Mouse (Mus musculus) CH12.LX (cell line): Measurements from ENCODE around the gene Gm29735. TPM values are rescaled to one million over a fixed set of nuclear protein-coding genes. Genes with fewer than 3 reads are reported as not detected.

Source experiments
- DNase-seq: peaks from one replicate; pipeline ENCODE4 v3.0.0-alpha.2; 2013; ENCODE audit errors: extremely low read depth
- H3K27ac ChIP-seq: 2 replicates; pipeline ENCODE4 v1.5.1; 2012; ENCODE audit warnings: low read depth, mild to moderate bottlenecking, control low read depth, moderate library complexity; ENCODE audit not compliant: insufficient read depth
- H3K27me3 ChIP-seq: replicated peaks from 2 replicates; pipeline ENCODE3; 2012; ENCODE audit warnings: inconsistent platforms
- H3K36me3 ChIP-seq, 2 experiments: replicated peaks in 1 of 2; 2 replicates each; pipeline versions ENCODE3 to v1.6.1; 2012; ENCODE audit warnings: inconsistent platforms in 1 of 2, low read length in 1 of 2, mild to moderate bottlenecking in 1 of 2, mixed read lengths in 1 of 2, moderate library complexity in 1 of 2; ENCODE audit not compliant: control insufficient read depth in 1 of 2, insufficient read depth in 1 of 2
- H3K4me1 ChIP-seq, 2 experiments: 2 replicates each; pipeline ENCODE4 v1.6.1; 2012; ENCODE audit warnings: inconsistent platforms in 1 of 2, moderate library complexity in 1 of 2; ENCODE audit not compliant: insufficient read depth in 2 of 2, control insufficient read depth in 1 of 2
- H3K4me2 ChIP-seq: 2 replicates; pipeline ENCODE4 v1.6.1; 2012; ENCODE audit warnings: low read depth, mild to moderate bottlenecking, control low read depth; ENCODE audit not compliant: poor library complexity, insufficient read depth, severe bottlenecking
- H3K4me3 ChIP-seq, 3 experiments: fragments of 150-350 bp in 1 of 3; sonication (generic) in 1 of 3; replicated peaks in 1 of 3; 2 replicates each; pipeline versions ENCODE3 to v1.5.1; 2011 to 2012; ENCODE audit warnings: low read depth in 2 of 3, low read length in 2 of 3, mild to moderate bottlenecking in 2 of 3, moderate library complexity in 2 of 3, control low read depth in 1 of 3, improper control_type of control experiment in 1 of 3, inconsistent platforms in 1 of 3, mixed read lengths in 1 of 3; ENCODE audit not compliant: poor library complexity in 1 of 3
- H3K79me2 ChIP-seq: replicated peaks from 2 replicates; pipeline ENCODE4 v1.6.1; 2012; ENCODE audit warnings: mild to moderate bottlenecking, moderate library complexity; ENCODE audit not compliant: control insufficient read depth, poor library complexity, insufficient read depth, severe bottlenecking; ENCODE audit errors: extremely low read depth
- H3K9ac ChIP-seq: 2 replicates; pipeline ENCODE4 v1.6.1; 2012; ENCODE audit warnings: low read depth, mild to moderate bottlenecking, control low read depth, moderate library complexity; ENCODE audit not compliant: insufficient read depth
- H3K9me3 ChIP-seq: replicated peaks from 2 replicates; pipeline ENCODE3; 2012; ENCODE audit warnings: low read length, inconsistent platforms, mixed read lengths
- CTCF ChIP-seq, 2 experiments: IDR thresholded peaks in 1 of 2; conservative IDR thresholded peaks in 1 of 2; 2 replicates each; pipeline ENCODE4 v1.5.1; 2011 to 2012; ENCODE audit warnings: low read depth in 2 of 2, low read length in 2 of 2, improper control_type of control experiment in 1 of 2, inconsistent platforms in 1 of 2, mild to moderate bottlenecking in 1 of 2, moderate library complexity in 1 of 2
- ELF1 ChIP-seq: IDR thresholded peaks from 2 replicates; pipeline ENCODE4 v1.6.1; 2014; ENCODE audit warnings: low read depth, mild to moderate bottlenecking, inconsistent platforms, low read length, improper control_type of control experiment
- EP300 ChIP-seq: IDR thresholded peaks from 2 replicates; pipeline ENCODE4 v1.6.1; 2011; ENCODE audit warnings: low read length, improper control_type of control experiment
- MXI1 ChIP-seq: IDR thresholded peaks from 2 replicates; pipeline ENCODE4 v1.6.1; 2011; ENCODE audit warnings: mild to moderate bottlenecking, low read depth, low read length, improper control_type of control experiment
- POLR2A ChIP-seq: IDR thresholded peaks from 2 replicates; pipeline ENCODE4 v1.6.1; 2011; ENCODE audit warnings: low read depth, mild to moderate bottlenecking, improper control_type of control experiment, low read length
- RAD21 ChIP-seq: IDR thresholded peaks from 2 replicates; pipeline ENCODE4 v1.6.1; 2011; ENCODE audit warnings: low read depth, mild to moderate bottlenecking, low read length, improper control_type of control experiment, moderate library complexity
- SMC3 ChIP-seq: IDR thresholded peaks from 2 replicates; pipeline ENCODE4 v1.6.1; 2011; ENCODE audit warnings: low read depth, low read length, improper control_type of control experiment
- dilution Hi-C: fragments of 300-500 bp; cut with MboI; formaldehyde crosslinking; loops from 2 replicates; pipeline ENCODE4 v1.14.3; 2020; ENCODE audit warnings: low sequenced_read_pairs; ENCODE audit not compliant: extremely low pct_unique_long_range_greater_than_20kb, extremely low pct_ligation_motif_present
- in situ Hi-C: fragments of 300-500 bp; cut with MboI; formaldehyde crosslinking; loops from 3 replicates; pipeline ENCODE4 v1.14.3; 2019; ENCODE audit warnings: low sequenced_read_pairs, low pct_ligation_motif_present, low pct_unique_long_range_greater_than_20kb, mixed read lengths
- polyA plus RNA-seq: library from polyadenylated mRNA; unstranded; fragments of >175 nt; gene quantifications from 2 replicates; pipeline ENCODE4 v1.2.1, GENCODE M21; 2012; ENCODE audit warnings: low read depth; ENCODE audit not compliant: insufficient read length
- total RNA-seq, 2 experiments: library from RNA; depleted of rRNA; stranded (reverse); fragments of 300-350 nt in 1 of 2; fragments of >200 nt in 1 of 2; gene quantifications; 2 replicates each; pipeline ENCODE4 v1.2.3; 2012 to 2014

Gm29735 gene
- total and polyA plus RNA-seq, 3 experiments: not detected

- TF ChIP-seq POLR2A (no peak), CTCF (conservative IDR thresholded peaks at IDR 0.05 in 1 of 2, IDR thresholded peaks at IDR 0.05 in 1 of 2; ENCODE audit: low read depth in 2 of 2, low read length in 2 of 2) (peak; percentile 14 to 64; a peak in 2 of 4 replicates), SMC3 (peak; percentile 35), ELF1 (no peak), MXI1 (no peak), RAD21 (peak; percentile 44), EP300 (no peak)
- H3K4me1 ChIP-seq: no peaks in the 10 kb centered on the region
- no peaks in the 10 kb centered on the region for H3K36me3 ChIP-seq
- in situ Hi-C loops (no loop called here), dilution Hi-C loops (no loop called here)
- H3K9me3 ChIP-seq: no peaks in the 10 kb centered on the region
- H3K79me2 ChIP-seq: no peaks in the 10 kb centered on the region
- no peak overlapping the region for H3K27ac ChIP-seq
- H3K9ac ChIP-seq: no peak overlapping the region
- no peak for DNase-seq
- peaks cover 78% of the 10 kb centered on the region for H3K27me3 ChIP-seq
- no peak overlapping the region for H3K4me3 ChIP-seq
- H3K4me2 ChIP-seq: no peak overlapping the region
Observed at GRCm38 (mm10) chr7:142119632-142120031, 37.3 kb downstream of the Gm29735 start.

Other genes starting within 250 kb of the Gm29735 start
Only the 20 nearest of the 21 such genes appear.
- gene Brsk2, start 207.4 kb downstream of the Gm29735 start, total RNA-seq (2012; rRNA removed): 10.7 and 10.9 TPM in 2 replicates
- 5.3 and 5.4 TPM in 2 replicates for gene Brsk2, start 207.4 kb downstream of the Gm29735 start, total RNA-seq (2014; rRNA removed)
- gene Brsk2, start 207.4 kb downstream of the Gm29735 start, polyA plus RNA-seq: 8.8 and 11.0 TPM in 2 replicates
- gene Mob2, start 96.0 kb downstream of the Gm29735 start, total RNA-seq (2012; rRNA removed): 22.4 and 25.9 TPM in 2 replicates
- gene Mob2, start 96.0 kb downstream of the Gm29735 start, total RNA-seq (2014; rRNA removed): 30.5 and 33.2 TPM in 2 replicates
- gene Mob2, start 96.0 kb downstream of the Gm29735 start, polyA plus RNA-seq: 26.3 and 27.3 TPM in 2 replicates
- gene Dusp8, start 61.3 kb downstream of the Gm29735 start, total RNA-seq (2012; rRNA removed): 1.2 and 1.5 TPM in 2 replicates
- gene Dusp8, start 61.3 kb downstream of the Gm29735 start, total RNA-seq (2014; rRNA removed): 0.07 and 0.17 TPM in 2 replicates
- gene Dusp8, start 61.3 kb downstream of the Gm29735 start, polyA plus RNA-seq: 0.11 and 0.14 TPM in 2 replicates
- gene Gm45618, start 36.4 kb downstream of the Gm29735 start, total RNA-seq (2012; rRNA removed): not detected in 2 replicates
- gene Gm45618, start 36.4 kb downstream of the Gm29735 start, total RNA-seq (2014; rRNA removed): not detected in 2 replicates
- gene Gm45618, start 36.4 kb downstream of the Gm29735 start, polyA plus RNA-seq: not detected in 2 replicates
- not detected in 2 replicates for gene Gm39115, start 21.1 kb downstream of the Gm29735 start, total RNA-seq (2012; rRNA removed)
- not detected in 2 replicates for gene Gm39115, start 21.1 kb downstream of the Gm29735 start, total RNA-seq (2014; rRNA removed)
- gene Gm39115, start 21.1 kb downstream of the Gm29735 start, polyA plus RNA-seq: not detected in 2 replicates
- gene Gm45337, start 12.5 kb downstream of the Gm29735 start, total RNA-seq (2012; rRNA removed): not detected in 2 replicates
- not detected in 2 replicates for gene Gm45337, start 12.5 kb downstream of the Gm29735 start, total RNA-seq (2014; rRNA removed)
- gene Gm45337, start 12.5 kb downstream of the Gm29735 start, polyA plus RNA-seq: not detected in 2 replicates
- not detected in 2 replicates for gene Gm4553, start 8.6 kb upstream of the Gm29735 start, total RNA-seq (2012; rRNA removed)
- not detected in 2 replicates for gene Gm4553, start 8.6 kb upstream of the Gm29735 start, total RNA-seq (2014; rRNA removed)
- not detected in 2 replicates for gene Gm4553, start 8.6 kb upstream of the Gm29735 start, polyA plus RNA-seq
- not detected in 2 replicates for gene Krtap5-2, start 18.9 kb upstream of the Gm29735 start, total RNA-seq (2012; rRNA removed)
- not detected in 2 replicates for gene Krtap5-2, start 18.9 kb upstream of the Gm29735 start, total RNA-seq (2014; rRNA removed)
- not detected in 2 replicates for gene Krtap5-2, start 18.9 kb upstream of the Gm29735 start, polyA plus RNA-seq
- gene Gm10153, start 33.3 kb upstream of the Gm29735 start, total RNA-seq (2012; rRNA removed): not detected in 2 replicates
- not detected in 2 replicates for gene Gm10153, start 33.3 kb upstream of the Gm29735 start, total RNA-seq (2014; rRNA removed)
- not detected in 2 replicates for gene Gm10153, start 33.3 kb upstream of the Gm29735 start, polyA plus RNA-seq
- gene Krtap5-3, start 44.3 kb upstream of the Gm29735 start, total RNA-seq (2012; rRNA removed): not detected in 2 replicates
- gene Krtap5-3, start 44.3 kb upstream of the Gm29735 start, total RNA-seq (2014; rRNA removed): not detected in 2 replicates
- gene Krtap5-3, start 44.3 kb upstream of the Gm29735 start, polyA plus RNA-seq: not detected in 2 replicates
- not detected in 2 replicates for gene Gm7579, start 54.7 kb upstream of the Gm29735 start, total RNA-seq (2012; rRNA removed)
- gene Gm7579, start 54.7 kb upstream of the Gm29735 start, total RNA-seq (2014; rRNA removed): not detected in 2 replicates
- gene Gm7579, start 54.7 kb upstream of the Gm29735 start, polyA plus RNA-seq: not detected in 2 replicates
- gene Krtap5-5, start 72.9 kb upstream of the Gm29735 start, total RNA-seq (2012; rRNA removed): not detected in 2 replicates
- not detected in 2 replicates for gene Krtap5-5, start 72.9 kb upstream of the Gm29735 start, total RNA-seq (2014; rRNA removed)
- gene Krtap5-5, start 72.9 kb upstream of the Gm29735 start, polyA plus RNA-seq: not detected in 2 replicates
- not detected in 2 replicates for gene Gm40460, start 84.0 kb upstream of the Gm29735 start, total RNA-seq (2012; rRNA removed)
- gene Gm40460, start 84.0 kb upstream of the Gm29735 start, total RNA-seq (2014; rRNA removed): not detected in 2 replicates
- gene Gm40460, start 84.0 kb upstream of the Gm29735 start, polyA plus RNA-seq: not detected in 2 replicates
- gene Gm2431, start 101.2 kb upstream of the Gm29735 start, total RNA-seq (2012; rRNA removed): not detected in 2 replicates
- not detected in 2 replicates for gene Gm2431, start 101.2 kb upstream of the Gm29735 start, total RNA-seq (2014; rRNA removed)
- gene Gm2431, start 101.2 kb upstream of the Gm29735 start, polyA plus RNA-seq: not detected in 2 replicates
- gene Gm4559, start 117.2 kb upstream of the Gm29735 start, total RNA-seq (2012; rRNA removed): not detected in 2 replicates
- gene Gm4559, start 117.2 kb upstream of the Gm29735 start, total RNA-seq (2014; rRNA removed): not detected in 2 replicates
- gene Gm4559, start 117.2 kb upstream of the Gm29735 start, polyA plus RNA-seq: not detected in 2 replicates
- not detected in 2 replicates for gene Krtap5-1, start 140.0 kb upstream of the Gm29735 start, total RNA-seq (2012; rRNA removed)
- gene Krtap5-1, start 140.0 kb upstream of the Gm29735 start, total RNA-seq (2014; rRNA removed): not detected in 2 replicates
- gene Krtap5-1, start 140.0 kb upstream of the Gm29735 start, polyA plus RNA-seq: not detected in 2 replicates
- not detected in 2 replicates for gene Krtap5-4, start 146.4 kb upstream of the Gm29735 start, total RNA-seq (2012; rRNA removed)
- gene Krtap5-4, start 146.4 kb upstream of the Gm29735 start, total RNA-seq (2014; rRNA removed): not detected in 2 replicates
- not detected in 2 replicates for gene Krtap5-4, start 146.4 kb upstream of the Gm29735 start, polyA plus RNA-seq
- gene Ifitm10, start 216.6 kb upstream of the Gm29735 start, total RNA-seq (2012; rRNA removed): not detected in 2 replicates
- not detected in 2 replicates for gene Ifitm10, start 216.6 kb upstream of the Gm29735 start, total RNA-seq (2014; rRNA removed)
- gene Ifitm10, start 216.6 kb upstream of the Gm29735 start, polyA plus RNA-seq: not detected in 2 replicates
- 8.4 TPM in 1 of 2 replicates, not detected in the other for gene Gm49369, start 225.6 kb upstream of the Gm29735 start, total RNA-seq (2012; rRNA removed)
- not detected in 2 replicates for gene Gm49369, start 225.6 kb upstream of the Gm29735 start, total RNA-seq (2014; rRNA removed)
- gene Gm49369, start 225.6 kb upstream of the Gm29735 start, polyA plus RNA-seq: 5.2 and 38.7 TPM in 2 replicates
- 100 and 107 TPM in 2 replicates for gene Ctsd, start 230.9 kb upstream of the Gm29735 start, total RNA-seq (2012; rRNA removed)
- gene Ctsd, start 230.9 kb upstream of the Gm29735 start, total RNA-seq (2014; rRNA removed): 54.2 and 61.2 TPM in 2 replicates
- 97.6 and 104 TPM in 2 replicates for gene Ctsd, start 230.9 kb upstream of the Gm29735 start, polyA plus RNA-seq